Mouse (Mus musculus) heart, adult 18-20 months (tissue): Measurements from ENCODE around the gene H2-D1. TPM values are rescaled to one million over a fixed set of nuclear protein-coding genes. Genes with fewer than 3 reads are reported as not detected.
"Not testable (repeated sequence)": the region's sequence is repeated elsewhere in the genome, so short reads cannot be mapped to it uniquely, and the experiment has no call there.

Experiments used
- DNase-seq, 2 experiments: peaks; one replicate each; pipeline ENCODE4 v3.0.0; 2021 to 2022; ENCODE audit warnings: mixed read lengths in 1 of 2
- total RNA-seq, 2 experiments: library from RNA; stranded (reverse); gene quantifications; 2 replicates each; pipeline ENCODE4 v1.2.3; 2021

The H2-D1 gene
- total RNA-seq, 2 experiments from 2014 or later = 164 to 263 TPM

GRCm38 (mm10) chr17:35257378-35257777 lies 5.2 kb upstream of the H2-D1 start:
- no peak for DNase-seq

DNA sequence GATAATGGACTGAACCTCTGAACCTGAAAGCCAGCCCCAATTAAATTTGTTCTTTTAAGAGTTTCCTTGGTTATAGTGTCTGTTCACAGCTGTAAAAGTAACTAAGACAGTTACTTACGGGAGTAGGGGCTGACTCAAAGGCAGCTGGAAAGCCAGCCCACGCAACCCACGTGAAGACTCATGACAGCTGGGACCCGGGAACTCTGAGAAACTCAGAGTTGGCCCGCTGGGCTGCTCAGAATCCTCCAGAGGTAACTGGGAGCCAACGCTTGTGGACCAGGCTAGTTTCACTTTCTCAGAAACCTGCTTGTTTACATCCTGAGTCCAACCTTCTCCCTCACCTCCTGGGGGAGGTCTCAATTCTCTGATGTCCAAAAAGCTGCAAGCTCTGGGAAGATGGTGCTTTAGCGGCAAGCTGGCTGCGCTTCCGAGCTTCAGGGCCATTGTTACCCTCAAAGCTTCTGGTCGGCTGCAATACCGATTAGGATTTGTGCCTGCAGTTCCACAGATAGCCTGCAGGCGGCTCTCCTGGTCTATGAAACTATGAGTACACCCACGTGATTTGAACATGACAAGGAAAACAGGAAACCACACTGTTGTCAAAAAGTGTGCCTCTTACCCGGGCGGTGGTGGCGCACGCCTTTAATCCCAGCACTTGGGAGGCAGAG lies 4.6 kb upstream of the H2-D1 start:
- peak; percentile 97 to 99 for DNase-seq

DNA sequence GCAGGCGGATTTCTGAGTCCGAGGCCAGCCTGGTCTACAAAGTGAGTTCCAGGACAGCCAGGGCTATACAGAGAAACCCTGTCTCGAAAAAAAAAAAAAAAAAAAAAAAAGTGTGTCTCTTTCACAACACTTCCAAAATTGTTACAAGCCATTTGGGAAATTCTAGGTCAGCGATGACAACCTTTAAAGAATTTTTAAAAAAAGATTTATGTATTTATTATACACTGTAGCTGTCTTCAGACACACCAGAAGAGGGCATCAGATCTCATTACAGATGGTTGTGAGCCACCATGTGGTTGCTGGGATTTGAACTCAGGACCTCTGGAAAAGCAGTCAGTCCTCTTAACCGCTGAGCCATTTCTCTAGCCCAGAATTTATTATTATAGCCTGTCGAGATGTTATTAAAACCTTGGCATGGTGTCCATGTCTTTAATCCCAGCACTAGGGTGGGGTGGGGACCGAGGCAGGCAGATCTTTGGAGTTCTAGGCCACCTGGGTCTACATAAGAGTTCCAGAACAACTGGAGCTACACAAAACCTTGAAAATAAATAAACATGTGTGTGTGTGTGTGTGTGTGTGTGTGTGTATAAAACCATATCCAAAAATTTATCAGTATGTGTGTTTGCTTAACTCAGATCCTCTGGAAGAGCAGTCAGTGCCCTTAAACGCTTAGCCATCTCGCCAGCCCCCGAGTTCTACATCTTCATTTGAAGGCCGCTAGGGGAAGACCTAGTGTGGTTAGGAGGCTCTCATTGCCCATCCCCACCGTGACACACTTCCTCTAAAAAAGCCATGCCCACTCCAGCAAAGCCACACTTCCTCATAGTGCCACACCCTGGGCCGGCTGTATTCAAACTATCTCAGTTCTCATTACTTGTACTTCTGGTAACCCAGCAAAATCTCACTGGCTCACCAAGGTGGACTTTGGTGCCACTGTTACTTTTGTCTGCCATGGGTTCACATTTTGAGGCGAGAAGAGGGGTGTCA lies 3.7 kb upstream of the H2-D1 start:
- peak; percentile 76 to 92 for DNase-seq

- DNase-seq = peak in 1 of 2 experiments; percentile 28
Measured at GRCm38 (mm10) chr17:35259621-35260020, 2.9 kb upstream of the H2-D1 start.

- DNase-seq = no peak
Measured at GRCm38 (mm10) chr17:35261651-35262050, 879 bp upstream of the H2-D1 start.

DNA sequence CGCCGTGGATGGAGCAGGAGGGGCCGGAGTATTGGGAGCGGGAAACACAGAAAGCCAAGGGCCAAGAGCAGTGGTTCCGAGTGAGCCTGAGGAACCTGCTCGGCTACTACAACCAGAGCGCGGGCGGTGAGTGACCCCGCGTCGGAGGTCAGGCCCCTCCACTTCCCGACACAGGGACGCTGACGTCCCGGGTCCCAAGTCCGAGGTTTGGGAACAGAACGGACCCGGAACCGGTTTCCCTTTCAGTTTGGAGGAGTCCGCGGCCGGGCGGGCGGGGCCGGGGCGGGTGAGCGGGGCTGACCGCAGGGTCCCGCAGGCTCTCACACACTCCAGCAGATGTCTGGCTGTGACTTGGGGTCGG lies 973 bp downstream of the H2-D1 start:
- DNase-seq = peak in 1 of 2 experiments; percentile 56

- DNase-seq = no peak
Measured at GRCm38 (mm10) chr17:35267399-35268086, 5.0 kb downstream of the H2-D1 start.

GRCm38 (mm10) chr17:35269653-35270347 lies 7.3 kb downstream of the H2-D1 start:
- peak; percentile 55 to 66 for DNase-seq

- no peak for DNase-seq
Measured at GRCm38 (mm10) chr17:35272249-35272648, 9.7 kb downstream of the H2-D1 start.

DNA sequence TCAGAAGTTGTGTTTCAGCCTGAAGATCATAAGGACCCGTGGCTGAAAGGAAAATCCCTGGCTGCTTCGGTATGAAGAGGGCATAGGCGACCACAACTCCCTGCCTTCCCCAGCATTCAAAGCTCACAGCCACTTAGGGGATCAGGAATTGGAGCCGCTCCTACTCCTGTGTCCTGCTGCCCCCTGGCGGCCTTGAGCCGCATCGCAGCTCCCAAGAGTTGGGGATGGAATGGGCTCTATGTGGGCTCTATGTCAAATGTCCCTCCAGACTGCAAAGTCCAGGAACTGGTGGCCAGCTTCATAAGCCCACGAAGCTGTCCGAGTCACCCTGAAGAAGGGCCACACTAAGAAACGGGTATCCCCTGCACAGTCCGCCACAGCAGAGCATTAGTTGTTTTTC lies 12.2 kb downstream of the H2-D1 start:
- DNase-seq = peak; percentile 88 to 97

DNA sequence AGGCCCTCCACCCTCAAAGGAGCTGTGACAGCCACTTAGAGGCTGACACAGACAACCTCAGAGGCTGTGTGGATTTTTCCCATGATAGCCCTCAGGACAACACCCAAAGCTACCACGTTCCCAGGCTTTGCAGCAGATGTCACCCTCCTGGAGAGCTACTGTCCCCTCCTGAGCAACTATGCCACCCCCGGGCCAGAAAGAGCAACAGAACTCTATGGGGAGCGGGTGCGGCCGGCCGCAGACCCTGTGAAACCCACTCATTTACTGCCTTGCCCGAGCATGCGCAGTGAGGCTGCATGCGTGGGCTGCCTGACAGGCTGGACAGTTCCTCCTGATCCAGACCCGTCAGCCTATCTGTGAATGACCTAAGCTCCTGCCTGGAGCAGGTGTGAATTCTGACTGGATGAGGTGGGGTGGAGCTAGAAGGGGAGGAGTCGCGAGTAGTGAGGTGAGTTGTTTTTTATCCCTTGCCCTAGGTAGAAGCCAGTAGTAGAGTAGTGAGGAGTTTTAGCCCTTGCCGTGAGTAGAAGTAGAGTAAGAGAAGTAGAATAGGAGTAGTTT lies 13.9 kb downstream of the H2-D1 start:
- DNase-seq = no peak

GRCm38 (mm10) chr17:35278049-35278448 lies 15.5 kb downstream of the H2-D1 start:
- no peak for DNase-seq

DNA sequence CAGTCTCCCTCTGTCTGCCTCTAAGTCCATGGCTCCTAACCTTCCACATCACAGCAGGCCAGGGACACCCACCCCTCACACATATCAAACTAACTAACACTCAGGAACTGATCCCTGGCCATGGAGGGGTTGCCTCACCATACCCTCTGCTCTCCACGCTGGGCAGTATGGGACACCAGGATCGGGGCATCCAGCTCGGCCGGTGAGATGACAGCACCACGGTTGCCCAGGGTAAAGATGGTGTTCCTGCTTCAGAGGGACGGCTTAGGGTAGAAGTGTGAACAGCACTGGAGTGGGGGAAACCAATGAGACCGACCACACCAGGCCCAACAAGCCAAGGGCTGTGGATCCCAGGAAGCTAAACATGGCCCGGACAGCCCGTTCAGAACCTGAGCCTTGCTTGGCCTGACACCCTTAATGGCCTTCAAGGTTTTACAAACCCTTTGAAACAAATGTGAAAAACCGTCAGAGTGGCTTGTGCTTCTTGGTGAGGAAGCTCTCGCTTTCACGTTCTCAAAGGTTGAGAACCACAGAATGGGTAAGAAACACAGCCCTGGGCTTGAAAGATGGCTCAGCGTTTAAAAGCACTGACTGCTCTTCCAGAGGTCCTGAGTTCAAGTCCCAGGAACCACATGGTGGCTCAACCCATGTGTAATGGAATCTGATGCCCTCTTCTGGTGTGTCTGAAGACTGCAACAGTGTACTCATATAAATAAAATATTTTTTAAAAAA lies 16.6 kb downstream of the H2-D1 start:
- DNase-seq = no peak

DNA sequence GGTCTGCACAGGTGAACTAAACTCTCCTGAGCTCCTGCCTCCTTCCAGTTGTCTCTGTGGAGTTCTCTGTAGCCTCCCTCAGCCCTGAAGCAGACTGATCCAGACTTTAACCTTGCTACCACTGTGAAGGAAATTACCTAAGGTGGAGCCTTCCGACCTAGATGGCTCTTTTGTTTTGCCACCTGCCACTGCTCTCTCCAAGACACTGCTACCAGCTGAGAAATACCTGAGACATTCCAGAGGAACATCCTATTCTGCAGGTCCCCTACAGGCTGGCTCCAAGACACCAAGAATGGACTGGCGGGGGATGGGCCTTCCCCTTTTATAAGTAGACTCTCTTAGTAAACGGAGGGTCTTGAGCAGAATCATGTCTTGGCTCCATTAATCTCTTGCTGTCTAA lies 17.7 kb downstream of the H2-D1 start:
- no peak for DNase-seq

- no peak for DNase-seq
Measured at GRCm38 (mm10) chr17:35285431-35285830, 22.9 kb downstream of the H2-D1 start.

GRCm38 (mm10) chr17:35295796-35296195 lies 33.3 kb downstream of the H2-D1 start:
- DNase-seq = peak; percentile 38 to 84

GRCm38 (mm10) chr17:35300261-35300945 lies 37.9 kb downstream of the H2-D1 start:
- not testable (repeated sequence) for DNase-seq

DNA sequence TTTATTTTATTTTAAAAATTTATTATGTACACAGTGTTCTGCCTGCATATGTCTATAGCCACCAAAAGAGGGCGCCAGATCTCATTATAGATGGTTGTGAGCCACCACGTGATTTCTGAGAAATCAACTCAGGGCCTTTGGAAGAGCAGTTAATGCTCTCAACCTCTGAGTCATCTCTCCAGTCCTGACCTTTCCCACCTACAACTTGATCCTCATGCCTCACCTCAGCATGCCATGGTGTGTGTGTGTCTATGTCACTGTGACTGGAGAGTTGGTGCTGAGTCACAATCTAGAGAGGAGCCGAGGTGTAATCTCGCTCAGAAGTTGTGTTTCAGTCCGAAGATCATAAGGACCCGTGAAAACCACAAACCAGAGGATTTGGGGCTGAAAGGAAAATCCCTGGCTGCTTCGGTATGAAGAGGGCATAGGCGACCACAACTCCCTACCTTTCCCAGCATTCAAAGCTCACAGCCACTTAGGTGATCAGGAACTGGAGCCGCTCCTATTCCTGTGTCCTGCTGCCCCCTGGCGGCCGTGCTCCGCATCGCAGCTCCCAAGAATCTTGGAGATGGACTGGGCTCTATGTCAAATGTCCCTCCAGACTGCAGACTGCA lies 39.2 kb downstream of the H2-D1 start:
- peak; percentile 91 to 99 for DNase-seq

GRCm38 (mm10) chr17:35303271-35303670 lies 40.7 kb downstream of the H2-D1 start:
- DNase-seq = no peak
